Mouse (Mus musculus) adrenal gland, adult 18-20 months (tissue): ENCODE results near the gene Sox4. TPM values are rescaled to one million over a fixed set of nuclear protein-coding genes. Genes with fewer than 3 reads are reported as not detected.
A peak's percentile ranks its signal among the peaks of the same experiment; 100 is the strongest.

Source experiments
- DNase-seq, 2 experiments: peaks; one replicate each; pipeline ENCODE4 v3.0.0; 2021 to 2022; ENCODE audit warnings: low spot score in 2 of 2
- total RNA-seq, 2 experiments: library from RNA; stranded (reverse); gene quantifications; 1 replicate in 1 of 2; 2 replicates in 1 of 2; pipeline ENCODE4 v1.2.3; 2021

Sox4 gene
- total RNA-seq, 2 experiments from 2014 or later = 13.0 to 15.8 TPM

GRCm38 (mm10) chr13:28947740-28948441 is 5.6 kb downstream of the Sox4 start:
- no peak for DNase-seq

- no peak for DNase-seq
Observed at GRCm38 (mm10) chr13:28946565-28947135, 6.9 kb downstream of the Sox4 start.

- DNase-seq = no peak
Observed at GRCm38 (mm10) chr13:28945681-28946080, 7.8 kb downstream of the Sox4 start.

- DNase-seq = no peak
Observed at GRCm38 (mm10) chr13:28942926-28943325, 10.6 kb downstream of the Sox4 start.

- no peak for DNase-seq
Observed at GRCm38 (mm10) chr13:28941983-28942630, 11.4 kb downstream of the Sox4 start.

- no peak for DNase-seq
Observed at GRCm38 (mm10) chr13:28933375-28933774, 20.1 kb downstream of the Sox4 start.

GRCm38 (mm10) chr13:28931776-28932175 is 21.7 kb downstream of the Sox4 start:
- DNase-seq = no peak

GRCm38 (mm10) chr13:28931266-28931665 is 22.2 kb downstream of the Sox4 start:
- DNase-seq = peak; percentile 7 to 23

GRCm38 (mm10) chr13:28930364-28930763 is 23.1 kb downstream of the Sox4 start:
- DNase-seq = no peak

GRCm38 (mm10) chr13:28929936-28930335 is 23.6 kb downstream of the Sox4 start:
- DNase-seq = no peak

GRCm38 (mm10) chr13:28923136-28923535 is 30.4 kb downstream of the Sox4 start:
- no peak for DNase-seq

GRCm38 (mm10) chr13:28917379-28918250 is 35.9 kb downstream of the Sox4 start:
- DNase-seq = no peak

GRCm38 (mm10) chr13:28913656-28914055 is 39.9 kb downstream of the Sox4 start:
- DNase-seq = no peak

GRCm38 (mm10) chr13:28906981-28907380 is 46.5 kb downstream of the Sox4 start:
- no peak for DNase-seq
